Mouse (Mus musculus) kidney, embryonic 15.5 days (tissue): Measurements from ENCODE around the gene Urm1. TPM values are rescaled to one million over a fixed set of nuclear protein-coding genes. Genes with fewer than 3 reads are reported as not detected.
A peak's percentile ranks its signal among the peaks of the same experiment; 100 is the strongest.
"Not testable (repeated sequence)": the region's sequence is repeated elsewhere in the genome, so short reads cannot be mapped to it uniquely, and the experiment has no call there.

Experiments
- ATAC-seq: fragments of 200-750 bp; cut with Nextera tagmentation; replicated peaks from 2 replicates; pipeline ENCODE4 v1.8.0; 2017; ENCODE audit warnings: moderate TSS enrichment; ENCODE audit not compliant: low FRiP score
- H3K27ac ChIP-seq: fragments of 300-500 bp; sonication (generic); 2 replicates; pipeline ENCODE4 v1.5.1; 2015; ENCODE audit warnings: mild to moderate bottlenecking, inconsistent platforms
- H3K27me3 ChIP-seq: fragments of 300-500 bp; sonication (generic); 2 replicates; pipeline ENCODE4 v1.6.1; 2015; ENCODE audit warnings: inconsistent platforms
- H3K36me3 ChIP-seq: fragments of 300-500 bp; sonication (generic); 2 replicates; pipeline ENCODE4 v1.6.1; 2015; ENCODE audit warnings: inconsistent platforms
- H3K4me1 ChIP-seq: fragments of 300-500 bp; sonication (generic); 2 replicates; pipeline ENCODE4 v1.6.1; 2015; ENCODE audit warnings: inconsistent platforms
- H3K4me2 ChIP-seq: fragments of 300-500 bp; sonication (generic); 2 replicates; pipeline ENCODE4 v1.6.1; 2015; ENCODE audit warnings: moderate library complexity, mild to moderate bottlenecking, inconsistent platforms
- H3K4me3 ChIP-seq: fragments of 300-500 bp; sonication (generic); replicated peaks from 2 replicates; pipeline ENCODE4 v1.5.1; 2015; ENCODE audit warnings: mild to moderate bottlenecking, inconsistent platforms
- H3K9ac ChIP-seq: fragments of 300-500 bp; sonication (generic); 2 replicates; pipeline ENCODE4 v1.6.1; 2015; ENCODE audit warnings: mild to moderate bottlenecking, inconsistent platforms
- H3K9me3 ChIP-seq: fragments of 300-500 bp; sonication (generic); replicated peaks from 2 replicates; pipeline ENCODE4 v1.6.1; 2016; ENCODE audit warnings: inconsistent platforms
- whole genome bisulfite sequencing: fragments of 180-500 bp; shearing (Covaris S2); methylation state at CpG from one replicate; pipeline ENCODE4 v1.1.7; 2015; ENCODE audit warnings: mixed read lengths; 5-methylcytosine and 5-hydroxymethylcytosine counted together
- microRNA-seq: library from miRNA; unstranded; fragments of <30 nt; microRNA quantifications from one replicate; pipeline ENCODE4, GENCODE M21; 2016
- polyA plus RNA-seq: library from polyadenylated mRNA; unstranded; fragments of >200 nt; fragmentation: Nextera tagmentation; extraction: Ambion mirVana; gene quantifications from 2 replicates; pipeline ENCODE4 v1.2.1, GENCODE M21; 2015

The Urm1 gene
- polyA plus RNA-seq, 1 experiment from 2014 or later: 30.0 TPM

- Histone ChIP-seq H3K27me3 (no peaks in the 10 kb centered on the region), H3K9me3 (no peaks in the 10 kb centered on the region), H3K4me2 (no peak overlapping the region), H3K4me1 (0 out of 2 replicates have a peak, but pooled peaks cover 4% of the 10 kb centered on the region), H3K36me3 (peaks cover 6% of the 10 kb centered on the region; the same call in 1 of the 2 replicates), H3K27ac (no peak overlapping the region), H3K9ac (no peak overlapping the region), H3K4me3 (no peak overlapping the region)
- 78% methylated on average over 4 of the region's 4 CpGs for WGBS
- ATAC-seq: no peak
These were observed 58.2 kb downstream of the Urm1 start for GRCm38 (mm10) chr2:29878061-29878460.

- Histone ChIP-seq H3K4me3 (no peak overlapping the region), H3K27me3 (no peaks in the 10 kb centered on the region), H3K9ac (no peak overlapping the region), H3K36me3 (peaks cover 6% of the 10 kb centered on the region; the same call in 1 of the 2 replicates), H3K4me1 (0 out of 2 replicates have a peak, but pooled peaks cover 4% of the 10 kb centered on the region), H3K9me3 (no peaks in the 10 kb centered on the region), H3K4me2 (no peak overlapping the region), H3K27ac (no peak overlapping the region)
- no peak for ATAC-seq
- 67% methylated on average over 8 of the region's 8 CpGs for WGBS
These were observed 59.3 kb downstream of the Urm1 start for GRCm38 (mm10) chr2:29879191-29879590.

- Histone ChIP-seq H3K4me1 (0 out of 2 replicates have a peak, but pooled peaks cover 4% of the 10 kb centered on the region), H3K4me2 (no peak overlapping the region), H3K9ac (no peak overlapping the region), H3K9me3 (no peaks in the 10 kb centered on the region), H3K27ac (no peak overlapping the region), H3K4me3 (no peak overlapping the region), H3K36me3 (peaks cover 6% of the 10 kb centered on the region; the same call in 1 of the 2 replicates), H3K27me3 (no peaks in the 10 kb centered on the region)
- WGBS: 73% methylated on average over 17 of the region's 17 CpGs
- no peak for ATAC-seq
These were observed 60.3 kb downstream of the Urm1 start for GRCm38 (mm10) chr2:29879964-29880830.

GRCm38 (mm10) chr2:29886659-29887292 is 66.9 kb downstream of the Urm1 start:
- peaks cover 19% of the 10 kb centered on the region for H3K4me1 ChIP-seq
- H3K27me3 ChIP-seq, ATAC-seq, H3K4me3 ChIP-seq, H3K9ac ChIP-seq, H3K9me3 ChIP-seq, H3K4me2 ChIP-seq, H3K36me3 ChIP-seq, H3K27ac ChIP-seq: not testable (repeated sequence)
- 82% methylated on average over 9 of the region's 9 CpGs for WGBS

GRCm38 (mm10) chr2:29889066-29889944 is 69.4 kb downstream of the Urm1 start, which contains the start of gene Odf2:
Gene Odf2 (plus strand): TSS chr2:29889221.
- H3K9me3 ChIP-seq: no peaks in the 10 kb centered on the region
- peak within 1 kb of the TSS; percentile 95 for H3K4me2 ChIP-seq
- H3K4me3 ChIP-seq: peak within 1 kb of the TSS; percentile 100
- H3K27me3 ChIP-seq: no peaks in the 10 kb centered on the region
- H3K27ac ChIP-seq: peak within 1 kb of the TSS; percentile 93
- ATAC-seq: peak; percentile 91
- H3K36me3 ChIP-seq: peaks cover 29% of the 10 kb centered on the region
- H3K9ac ChIP-seq: peak within 1 kb of the TSS; percentile 97
- under 1% methylated on average over 70 of the region's 70 CpGs for WGBS
- H3K4me1 ChIP-seq: peaks cover 19% of the 10 kb centered on the region

- H3K27ac ChIP-seq: peak overlapping the region; percentile 93
- H3K27me3 ChIP-seq: no peaks in the 10 kb centered on the region
- peak; percentile 93 for ATAC-seq
- WGBS: under 1% methylated on average over 57 of the region's 61 CpGs
- H3K36me3 ChIP-seq: peaks cover 38% of the 10 kb centered on the region
- H3K9ac ChIP-seq: peak overlapping the region; percentile 97
- peaks cover 19% of the 10 kb centered on the region for H3K4me1 ChIP-seq
- H3K9me3 ChIP-seq: no peaks in the 10 kb centered on the region
- peak overlapping the region; percentile 100 for H3K4me3 ChIP-seq
- H3K4me2 ChIP-seq: peak overlapping the region; percentile 95
These were observed 70.3 kb downstream of the Urm1 start for GRCm38 (mm10) chr2:29889991-29890833.

- Histone ChIP-seq H3K36me3 (peaks cover 53% of the 10 kb centered on the region), H3K4me2 (no peak overlapping the region), H3K4me1 (peaks cover 19% of the 10 kb centered on the region), H3K27ac (no peak overlapping the region), H3K9ac (no peak overlapping the region), H3K4me3 (no peak overlapping the region), H3K27me3 (no peaks in the 10 kb centered on the region), H3K9me3 (no peaks in the 10 kb centered on the region)
- 93% methylated on average over 6 of the region's 6 CpGs for WGBS
- no peak for ATAC-seq
These were observed 71.9 kb downstream of the Urm1 start for GRCm38 (mm10) chr2:29891773-29892172.

Small RNAs within 50 kb of the gene (microRNA-seq; reads per million reads assigned to microRNA genes)
- gene Mir219a-2 (not detected), gene Mir219b (not detected)

Other genes with a start within 250 kb of the Urm1 start
- gene Rapgef1, start 200.4 kb upstream of the Urm1 start, polyA plus RNA-seq: 12.4 and 13.8 TPM in 2 replicates
- gene Gm13420, start 68.4 kb upstream of the Urm1 start, polyA plus RNA-seq: 1.8 and 2.0 TPM in 2 replicates
- 0.28 TPM in 1 of 2 replicates, not detected in the other for gene Gm13547, start 60.8 kb upstream of the Urm1 start, polyA plus RNA-seq
- 40.9 and 41.8 TPM in 2 replicates for gene Coq4, start 32.6 kb upstream of the Urm1 start, polyA plus RNA-seq
- 37.6 and 41.8 TPM in 2 replicates for gene Trub2, start 31.6 kb upstream of the Urm1 start, polyA plus RNA-seq
- 15.6 and 16.4 TPM in 2 replicates for gene Slc27a4, start 17.4 kb upstream of the Urm1 start, polyA plus RNA-seq
- 19.4 and 21.5 TPM in 2 replicates for gene Cercam, start 49.1 kb downstream of the Urm1 start, polyA plus RNA-seq
- 72.9 and 81.5 TPM in 2 replicates for gene Odf2, start 69.1 kb downstream of the Urm1 start, polyA plus RNA-seq
- 60.1 and 65.5 TPM in 2 replicates for gene Gle1, start 115.4 kb downstream of the Urm1 start, polyA plus RNA-seq
- gene Sptan1, start 145.5 kb downstream of the Urm1 start, polyA plus RNA-seq: 82.0 and 103 TPM in 2 replicates
- 34.8 and 40.7 TPM in 2 replicates for gene Wdr34, start 228.8 kb downstream of the Urm1 start, polyA plus RNA-seq
- 486 and 529 TPM in 2 replicates for gene Set, start 237.3 kb downstream of the Urm1 start, polyA plus RNA-seq